Mouse (Mus musculus) kidney, embryonic 16.5 days (tissue): Measurements from ENCODE around the gene Prr11. TPM values are rescaled to one million over a fixed set of nuclear protein-coding genes. Genes with fewer than 3 reads are reported as not detected.

ENCODE experiments used
- ATAC-seq: fragments of 200-750 bp; cut with Nextera tagmentation; 2 replicates; pipeline ENCODE4 v1.8.0; 2017; ENCODE audit warnings: moderate TSS enrichment; ENCODE audit not compliant: low FRiP score, low TSS enrichment
- H3K27ac ChIP-seq: fragments of 300-500 bp; sonication (generic); 2 replicates; pipeline ENCODE4 v1.5.1; 2014; ENCODE audit warnings: low read length
- H3K27me3 ChIP-seq: fragments of 300-500 bp; sonication (generic); 2 replicates; pipeline ENCODE4 v1.6.1; 2014; ENCODE audit warnings: low read length, control low read depth, mixed read lengths; ENCODE audit not compliant: insufficient read depth
- H3K36me3 ChIP-seq: fragments of 300-500 bp; sonication (generic); 2 replicates; pipeline ENCODE4 v1.6.1; 2014; ENCODE audit warnings: low read length, control low read depth, mixed read lengths; ENCODE audit not compliant: insufficient read depth
- H3K4me1 ChIP-seq: fragments of 300-500 bp; sonication (generic); 2 replicates; pipeline ENCODE4 v1.6.1; 2014; ENCODE audit warnings: low read length, control low read depth, mixed read lengths; ENCODE audit not compliant: insufficient read depth
- H3K4me2 ChIP-seq: fragments of 300-500 bp; sonication (generic); replicated peaks from 2 replicates; pipeline ENCODE4 v1.6.1; 2014; ENCODE audit warnings: low read depth, low read length
- H3K4me3 ChIP-seq: fragments of 300-500 bp; sonication (generic); 2 replicates; pipeline ENCODE4 v1.5.1; 2014; ENCODE audit warnings: mild to moderate bottlenecking, low read length
- H3K9ac ChIP-seq: fragments of 300-500 bp; sonication (generic); replicated peaks from 2 replicates; pipeline ENCODE4 v1.6.1; 2014; ENCODE audit warnings: low read length
- H3K9me3 ChIP-seq: fragments of 300-500 bp; sonication (generic); 2 replicates; pipeline ENCODE4 v1.6.1; 2016; ENCODE audit warnings: low read length, control low read depth
- WGBS: fragments of 180-500 bp; shearing (Covaris S2); extraction: QIAGEN DNeasy Blood & Tissue Kit; methylation state at CpG from one replicate; pipeline ENCODE4 v1.1.7; 2014; 5-methylcytosine and 5-hydroxymethylcytosine counted together
- polyA plus RNA-seq: library from polyadenylated mRNA; unstranded; fragments of >200 nt; fragmentation: Nextera tagmentation; extraction: Ambion mirVana; gene quantifications from 2 replicates; pipeline ENCODE4 v1.2.1, GENCODE M21; 2015

The Prr11 gene
- polyA plus RNA-seq, 1 experiment from 2014 or later, result 9.2 TPM

- H3K9me3 ChIP-seq, result no peaks in the 10 kb centered on the region
- peak within 1 kb of the TSS; percentile 99 for H3K27ac ChIP-seq
- H3K4me2 ChIP-seq, result peak within 1 kb of the TSS; percentile 69
- H3K9ac ChIP-seq, result peak within 1 kb of the TSS; percentile 94
- H3K36me3 ChIP-seq, result peaks cover 25% of the 10 kb centered on the region
- H3K4me3 ChIP-seq, result peak within 1 kb of the TSS; percentile 99
- H3K4me1 ChIP-seq, result peaks cover 17% of the 10 kb centered on the region
- under 1% methylated on average over 40 of the region's 40 CpGs for WGBS
- peak; percentile 100 for ATAC-seq
- no peaks in the 10 kb centered on the region for H3K27me3 ChIP-seq
Observed at GRCm38 (mm10) chr11:87108755-87109518, 429 bp upstream of the Prr11 start, which contains the start of gene Ska2. Ska2 (plus strand) TSS chr11:87109234.

- Histone ChIP-seq H3K27me3 (no peaks in the 10 kb centered on the region), H3K4me1 (peaks cover 21% of the 10 kb centered on the region), H3K4me3 (peak overlapping the region; percentile 76), H3K9ac (no peak overlapping the region), H3K9me3 (no peaks in the 10 kb centered on the region), H3K27ac (no peak overlapping the region; the same call in 1 of the 2 replicates), H3K36me3 (peaks cover 41% of the 10 kb centered on the region), H3K4me2 (peak overlapping the region; percentile 74)
- 48% methylated on average over 2 of the region's 2 CpGs for WGBS
- no peak for ATAC-seq
Observed at GRCm38 (mm10) chr11:87087142-87087541, 21.4 kb downstream of the Prr11 start.

- peak within 1 kb of the TSS; percentile 74 for H3K4me2 ChIP-seq
- H3K27ac ChIP-seq, result peak within 1 kb of the TSS; percentile 50; the same call in 1 of the 2 replicates
- H3K9me3 ChIP-seq, result no peaks in the 10 kb centered on the region
- H3K4me1 ChIP-seq, result peaks cover 21% of the 10 kb centered on the region
- peak within 1 kb of the TSS; percentile 76 for H3K4me3 ChIP-seq
- WGBS, result under 1% methylated on average over 43 of the region's 43 CpGs
- H3K9ac ChIP-seq, result peak within 1 kb of the TSS; percentile 86
- peaks cover 41% of the 10 kb centered on the region for H3K36me3 ChIP-seq
- ATAC-seq, result peak; percentile 95
- no peaks in the 10 kb centered on the region for H3K27me3 ChIP-seq
Observed at GRCm38 (mm10) chr11:87086290-87086984, 22.1 kb downstream of the Prr11 start, which contains the start of gene Smg8. Smg8 (minus strand) TSS chr11:87086774.

GRCm38 (mm10) chr11:87085461-87085860, 23.0 kb downstream of the Prr11 start:
- Histone ChIP-seq H3K27me3 (no peaks in the 10 kb centered on the region), H3K4me1 (peaks cover 21% of the 10 kb centered on the region), H3K9me3 (no peaks in the 10 kb centered on the region), H3K4me2 (peak overlapping the region; percentile 74), H3K27ac (no peak overlapping the region), H3K9ac (no peak overlapping the region), H3K4me3 (peak overlapping the region; percentile 76), H3K36me3 (peaks cover 38% of the 10 kb centered on the region)
- ATAC-seq, result no peak
- WGBS, result 90% methylated on average over 13 of the region's 13 CpGs

GRCm38 (mm10) chr11:87083712-87084111, 24.8 kb downstream of the Prr11 start:
- WGBS, result 78% methylated on average over 1 of the region's 1 CpGs
- Histone ChIP-seq H3K9me3 (no peaks in the 10 kb centered on the region), H3K27me3 (no peaks in the 10 kb centered on the region), H3K4me2 (no peak overlapping the region), H3K4me1 (peaks cover 21% of the 10 kb centered on the region), H3K27ac (no peak overlapping the region), H3K36me3 (peaks cover 49% of the 10 kb centered on the region), H3K4me3 (no peak overlapping the region), H3K9ac (no peak overlapping the region)
- no peak for ATAC-seq

GRCm38 (mm10) chr11:87073866-87074440, 34.6 kb downstream of the Prr11 start, which contains the start of gene Gdpd1:
Gdpd1 (minus strand) TSS chr11:87074062.
- Histone ChIP-seq H3K9me3 (no peaks in the 10 kb centered on the region), H3K27ac (peak within 1 kb of the TSS; percentile 60), H3K4me3 (peak within 1 kb of the TSS; percentile 56), H3K4me1 (peaks cover 7% of the 10 kb centered on the region), H3K4me2 (peak within 1 kb of the TSS; percentile 86), H3K9ac (peak within 1 kb of the TSS; percentile 74), H3K36me3 (peaks cover 12% of the 10 kb centered on the region), H3K27me3 (no peaks in the 10 kb centered on the region)
- ATAC-seq, result peak; percentile 97
- under 1% methylated on average over 43 of the region's 43 CpGs for WGBS

GRCm38 (mm10) chr11:87073343-87073865, 35.1 kb downstream of the Prr11 start:
- Histone ChIP-seq H3K4me1 (peaks cover 7% of the 10 kb centered on the region), H3K4me2 (peak overlapping the region; percentile 86), H3K27ac (peak overlapping the region; percentile 60), H3K4me3 (peak overlapping the region; percentile 56), H3K9ac (peak overlapping the region; percentile 74), H3K27me3 (no peaks in the 10 kb centered on the region), H3K9me3 (no peaks in the 10 kb centered on the region), H3K36me3 (peaks cover 12% of the 10 kb centered on the region)
- ATAC-seq, result peak; percentile 83
- under 1% methylated on average over 24 of the region's 24 CpGs for WGBS

- ATAC-seq, result no peak
- no peaks in the 10 kb centered on the region for H3K4me1 ChIP-seq
- 70% methylated on average over 3 of the region's 3 CpGs for WGBS
Observed at GRCm38 (mm10) chr11:87062087-87062486, 46.4 kb downstream of the Prr11 start.

GRCm38 (mm10) chr11:87060410-87060809, 48.1 kb downstream of the Prr11 start:
- Histone ChIP-seq H3K4me1 (no peaks in the 10 kb centered on the region), H3K9me3 (no peaks in the 10 kb centered on the region), H3K4me3 (no peak overlapping the region), H3K4me2 (no peak overlapping the region), H3K9ac (no peak overlapping the region), H3K36me3 (no peaks in the 10 kb centered on the region), H3K27me3 (no peaks in the 10 kb centered on the region), H3K27ac (no peak overlapping the region)
- 94% methylated on average over 2 of the region's 2 CpGs for WGBS
- ATAC-seq, result no peak

More at GRCm38 (mm10) chr11:87062087-87062486, 46.4 kb downstream of the Prr11 start:
- no peaks in the 10 kb centered on the region for H3K9me3 ChIP-seq
- H3K27ac ChIP-seq, result no peak overlapping the region
- H3K9ac ChIP-seq, result no peak overlapping the region
- no peak overlapping the region for H3K4me2 ChIP-seq
- H3K4me3 ChIP-seq, result no peak overlapping the region
- no peaks in the 10 kb centered on the region for H3K36me3 ChIP-seq
- no peaks in the 10 kb centered on the region for H3K27me3 ChIP-seq
